Mouse (Mus musculus) limb, embryonic 15.5 days (tissue): ENCODE results near the gene Rock2. TPM values are rescaled to one million over a fixed set of nuclear protein-coding genes. Genes with fewer than 3 reads are reported as not detected.
A peak's percentile ranks its signal among the peaks of the same experiment; 100 is the strongest.

Experiments
- ATAC-seq: fragments of 200-750 bp; cut with Nextera tagmentation; 2 replicates; pipeline ENCODE4 v1.8.0; 2017; ENCODE audit warnings: low read depth, moderate TSS enrichment; ENCODE audit not compliant: insufficient number of reproducible peaks, low FRiP score, low TSS enrichment
- H3K27ac ChIP-seq: fragments of 300-500 bp; sonication (generic); 2 replicates; pipeline ENCODE4 v1.5.1; 2015; ENCODE audit warnings: moderate library complexity, mild to moderate bottlenecking, inconsistent platforms
- H3K27me3 ChIP-seq: fragments of 300-500 bp; sonication (generic); 2 replicates; pipeline ENCODE4 v1.6.1; 2015; ENCODE audit warnings: inconsistent platforms
- H3K36me3 ChIP-seq: fragments of 300-500 bp; sonication (generic); 2 replicates; pipeline ENCODE4 v1.6.1; 2015; ENCODE audit warnings: inconsistent platforms
- H3K4me1 ChIP-seq: fragments of 300-500 bp; sonication (generic); 2 replicates; pipeline ENCODE4 v1.6.1; 2015; ENCODE audit warnings: inconsistent platforms
- H3K4me2 ChIP-seq: fragments of 300-500 bp; sonication (generic); 2 replicates; pipeline ENCODE4 v1.6.1; 2015; ENCODE audit warnings: mild to moderate bottlenecking, inconsistent platforms
- H3K4me3 ChIP-seq: fragments of 300-500 bp; sonication (generic); 2 replicates; pipeline ENCODE4 v1.5.1; 2015; ENCODE audit warnings: mild to moderate bottlenecking, inconsistent platforms
- H3K9ac ChIP-seq: fragments of 300-500 bp; sonication (generic); 2 replicates; pipeline ENCODE4 v1.6.1; 2015; ENCODE audit warnings: inconsistent platforms
- H3K9me3 ChIP-seq: fragments of 300-500 bp; sonication (generic); 2 replicates; pipeline ENCODE4 v1.6.1; 2016; ENCODE audit warnings: inconsistent platforms
- WGBS: fragments of 180-500 bp; shearing (Covaris S2); methylation state at CpG from one replicate; pipeline ENCODE4 v1.1.7; 2015; 5-methylcytosine and 5-hydroxymethylcytosine counted together
- polyA plus RNA-seq: library from polyadenylated mRNA; unstranded; fragments of >200 nt; fragmentation: Nextera tagmentation; extraction: Ambion mirVana; gene quantifications from 2 replicates; pipeline ENCODE4 v1.2.1, GENCODE M21; 2015

Rock2 gene
- polyA plus RNA-seq, 1 experiment from 2014 or later: 15.6 TPM

GRCm38 (mm10) chr12:16893656-16894395 lies 869 bp upstream of the Rock2 start:
- Histone ChIP-seq H3K27me3 (no peaks in the 10 kb centered on the region), H3K4me1 (peaks cover 19% of the 10 kb centered on the region), H3K36me3 (no peaks in the 10 kb centered on the region), H3K4me2 (peak overlapping the region; percentile 80), H3K9me3 (no peaks in the 10 kb centered on the region), H3K27ac (peak overlapping the region; percentile 96), H3K4me3 (peak overlapping the region; percentile 92), H3K9ac (peak overlapping the region; percentile 85)
- WGBS: 4% methylated on average over 18 of the region's 18 CpGs
- no peak for ATAC-seq

- Histone ChIP-seq H3K27ac (peak overlapping the region; percentile 96), H3K36me3 (no peaks in the 10 kb centered on the region), H3K9ac (peak overlapping the region; percentile 85), H3K9me3 (no peaks in the 10 kb centered on the region), H3K4me1 (peaks cover 20% of the 10 kb centered on the region), H3K4me2 (peak overlapping the region; percentile 80), H3K27me3 (no peaks in the 10 kb centered on the region), H3K4me3 (peak overlapping the region; percentile 92)
- under 1% methylated on average over 25 of the region's 41 CpGs for WGBS
- ATAC-seq: peak; percentile 52
Measured at GRCm38 (mm10) chr12:16895221-16895928, 680 bp downstream of the Rock2 start.

- H3K9me3 ChIP-seq: no peaks in the 10 kb centered on the region
- peaks cover 20% of the 10 kb centered on the region for H3K4me1 ChIP-seq
- no peaks in the 10 kb centered on the region for H3K27me3 ChIP-seq
- H3K36me3 ChIP-seq: no peaks in the 10 kb centered on the region
- peak overlapping the region; percentile 80 for H3K4me2 ChIP-seq
- peak overlapping the region; percentile 96 for H3K27ac ChIP-seq
- peak overlapping the region; percentile 85 for H3K9ac ChIP-seq
- WGBS: 14% methylated on average over 8 of the region's 8 CpGs
- no peak for ATAC-seq
- peak overlapping the region; percentile 92 for H3K4me3 ChIP-seq
Measured at GRCm38 (mm10) chr12:16896073-16896789, 1.5 kb downstream of the Rock2 start.

GRCm38 (mm10) chr12:16897225-16897624 lies 2.5 kb downstream of the Rock2 start:
- WGBS: 69% methylated on average over 2 of the region's 2 CpGs
- Histone ChIP-seq H3K27ac (no peak overlapping the region), H3K36me3 (no peaks in the 10 kb centered on the region), H3K27me3 (no peaks in the 10 kb centered on the region), H3K4me3 (no peak overlapping the region), H3K4me1 (peaks cover 20% of the 10 kb centered on the region), H3K4me2 (no peak overlapping the region), H3K9ac (no peak overlapping the region), H3K9me3 (no peaks in the 10 kb centered on the region)
- no peak for ATAC-seq

- peaks cover 20% of the 10 kb centered on the region for H3K4me1 ChIP-seq
- H3K9ac ChIP-seq: no peak overlapping the region
- ATAC-seq: no peak
- WGBS: 45% methylated on average over 2 of the region's 2 CpGs
- no peak overlapping the region for H3K4me2 ChIP-seq
- no peaks in the 10 kb centered on the region for H3K36me3 ChIP-seq
- no peaks in the 10 kb centered on the region for H3K9me3 ChIP-seq
- H3K27me3 ChIP-seq: no peaks in the 10 kb centered on the region
- H3K4me3 ChIP-seq: no peak overlapping the region
- H3K27ac ChIP-seq: no peak overlapping the region
Measured at GRCm38 (mm10) chr12:16898221-16898620, 3.5 kb downstream of the Rock2 start.

GRCm38 (mm10) chr12:16898790-16899189 lies 4.1 kb downstream of the Rock2 start:
- H3K27me3 ChIP-seq: no peaks in the 10 kb centered on the region
- H3K27ac ChIP-seq: no peak overlapping the region
- no peaks in the 10 kb centered on the region for H3K9me3 ChIP-seq
- H3K9ac ChIP-seq: no peak overlapping the region
- no peak overlapping the region for H3K4me2 ChIP-seq
- H3K4me3 ChIP-seq: no peak overlapping the region
- H3K36me3 ChIP-seq: no peaks in the 10 kb centered on the region
- ATAC-seq: no peak
- H3K4me1 ChIP-seq: peaks cover 18% of the 10 kb centered on the region

- Histone ChIP-seq H3K9me3 (no peaks in the 10 kb centered on the region), H3K9ac (no peak overlapping the region), H3K27me3 (no peaks in the 10 kb centered on the region), H3K4me3 (no peak overlapping the region), H3K36me3 (no peaks in the 10 kb centered on the region), H3K4me2 (no peak overlapping the region), H3K27ac (no peak overlapping the region), H3K4me1 (peaks cover 13% of the 10 kb centered on the region)
- 67% methylated on average over 3 of the region's 3 CpGs for WGBS
- ATAC-seq: no peak
Measured at GRCm38 (mm10) chr12:16900625-16901222, 6.0 kb downstream of the Rock2 start.

GRCm38 (mm10) chr12:16903949-16904635 lies 9.4 kb downstream of the Rock2 start:
- H3K4me2 ChIP-seq: no peak overlapping the region
- WGBS: 78% methylated on average over 2 of the region's 2 CpGs
- H3K36me3 ChIP-seq: no peaks in the 10 kb centered on the region
- H3K9ac ChIP-seq: no peak overlapping the region
- no peaks in the 10 kb centered on the region for H3K4me1 ChIP-seq
- no peaks in the 10 kb centered on the region for H3K9me3 ChIP-seq
- no peak for ATAC-seq
- no peak overlapping the region for H3K27ac ChIP-seq
- H3K27me3 ChIP-seq: no peaks in the 10 kb centered on the region
- H3K4me3 ChIP-seq: no peak overlapping the region

- no peak overlapping the region for H3K4me2 ChIP-seq
- WGBS: 96% methylated on average over 1 of the region's 1 CpGs
- no peak for ATAC-seq
Measured at GRCm38 (mm10) chr12:16907282-16907846, 12.7 kb downstream of the Rock2 start.

GRCm38 (mm10) chr12:16907953-16908648 lies 13.4 kb downstream of the Rock2 start:
- no peak overlapping the region for H3K4me3 ChIP-seq
- no peak overlapping the region for H3K4me2 ChIP-seq
- H3K9me3 ChIP-seq: no peaks in the 10 kb centered on the region
- no peaks in the 10 kb centered on the region for H3K4me1 ChIP-seq
- H3K36me3 ChIP-seq: no peaks in the 10 kb centered on the region
- H3K27me3 ChIP-seq: no peaks in the 10 kb centered on the region
- H3K9ac ChIP-seq: no peak overlapping the region
- WGBS: 88% methylated on average over 1 of the region's 1 CpGs
- no peak overlapping the region for H3K27ac ChIP-seq
- ATAC-seq: no peak

More at GRCm38 (mm10) chr12:16907282-16907846, 12.7 kb downstream of the Rock2 start:
- no peaks in the 10 kb centered on the region for H3K9me3 ChIP-seq
- H3K36me3 ChIP-seq: no peaks in the 10 kb centered on the region
- H3K9ac ChIP-seq: no peak overlapping the region
- H3K4me3 ChIP-seq: no peak overlapping the region
- no peaks in the 10 kb centered on the region for H3K4me1 ChIP-seq
- no peak overlapping the region for H3K27ac ChIP-seq
- no peaks in the 10 kb centered on the region for H3K27me3 ChIP-seq

GRCm38 (mm10) chr12:16911524-16911923 lies 16.8 kb downstream of the Rock2 start:
- no peaks in the 10 kb centered on the region for H3K9me3 ChIP-seq
- no peak for ATAC-seq
- H3K27ac ChIP-seq: no peak overlapping the region
- no peak overlapping the region for H3K9ac ChIP-seq
- no peaks in the 10 kb centered on the region for H3K4me1 ChIP-seq
- H3K27me3 ChIP-seq: no peaks in the 10 kb centered on the region
- H3K4me2 ChIP-seq: no peak overlapping the region
- H3K4me3 ChIP-seq: no peak overlapping the region
- 71% methylated on average over 2 of the region's 3 CpGs for WGBS
- H3K36me3 ChIP-seq: no peaks in the 10 kb centered on the region
